Mouse (Mus musculus) intestine, postnatal 0 days (tissue): ENCODE data around the gene Cnfn. TPM values are rescaled to one million over a fixed set of nuclear protein-coding genes. Genes with fewer than 3 reads are reported as not detected.

Experiments used
- ATAC-seq: fragments of 200-750 bp; cut with Nextera tagmentation; 2 replicates; pipeline ENCODE4 v1.8.0; 2017; ENCODE audit warnings: mild to moderate bottlenecking, moderate TSS enrichment, moderate library complexity
- H3K27ac ChIP-seq: fragments of 300-500 bp; sonication (generic); 2 replicates; pipeline ENCODE4 v1.5.1; 2014; ENCODE audit warnings: mild to moderate bottlenecking, low read depth, low read length, moderate library complexity
- H3K27me3 ChIP-seq: fragments of 300-500 bp; sonication (generic); replicated peaks from 2 replicates; pipeline ENCODE4 v1.6.1; 2014; ENCODE audit warnings: low read length, mixed read lengths; ENCODE audit not compliant: control insufficient read depth, insufficient read depth
- H3K36me3 ChIP-seq: fragments of 300-500 bp; sonication (generic); 2 replicates; pipeline ENCODE4 v1.6.1; 2014; ENCODE audit warnings: mild to moderate bottlenecking, moderate library complexity; ENCODE audit not compliant: control insufficient read depth, insufficient read depth
- H3K4me1 ChIP-seq: fragments of 300-500 bp; sonication (generic); replicated peaks from 2 replicates; pipeline ENCODE4 v1.6.1; 2014; ENCODE audit warnings: antibody characterized with exemption, low read length, mixed read lengths; ENCODE audit not compliant: control insufficient read depth, insufficient read depth
- H3K4me2 ChIP-seq: fragments of 300-500 bp; sonication (generic); replicated peaks from 2 replicates; pipeline ENCODE4 v1.6.1; 2014; ENCODE audit warnings: low read depth, mild to moderate bottlenecking, moderate library complexity
- H3K4me3 ChIP-seq: fragments of 300-500 bp; sonication (generic); 2 replicates; pipeline ENCODE4 v1.5.1; 2014; ENCODE audit warnings: low read depth, low read length
- H3K9ac ChIP-seq: fragments of 300-500 bp; sonication (generic); 2 replicates; pipeline ENCODE4 v1.6.1; 2014; ENCODE audit warnings: mild to moderate bottlenecking, low read depth, low read length
- H3K9me3 ChIP-seq: fragments of 300-500 bp; sonication (generic); 2 replicates; pipeline ENCODE4 v1.6.1; 2016; ENCODE audit warnings: mixed run types; ENCODE audit not compliant: control insufficient read depth
- CTCF ChIP-seq: sonication (generic); IDR thresholded peaks from 2 replicates; pipeline ENCODE4 v1.5.1; 2016; ENCODE audit warnings: low read depth, mild to moderate bottlenecking, control low read depth, antibody characterized with exemption, moderate library complexity
- WGBS: fragments of 180-500 bp; shearing (Covaris S2); extraction: QIAGEN DNeasy Blood & Tissue Kit; methylation state at CpG from one replicate; pipeline ENCODE4 v1.1.7; 2014; 5-methylcytosine and 5-hydroxymethylcytosine counted together
- polyA plus RNA-seq: library from polyadenylated mRNA; unstranded; fragments of >200 nt; fragmentation: Nextera tagmentation; extraction: Ambion mirVana; gene quantifications from 2 replicates; pipeline ENCODE4 v1.2.1, GENCODE M21; 2015

The Cnfn gene
- polyA plus RNA-seq, 1 experiment from 2014 or later, result 0.33 TPM

GRCm38 (mm10) chr7:25391856-25392453 is 22.4 kb upstream of the Cnfn start:
- Histone ChIP-seq H3K9ac (no peak overlapping the region), H3K4me2 (no peak overlapping the region), H3K36me3 (peaks cover 18% of the 10 kb centered on the region), H3K27ac (0 out of 2 replicates have a peak overlapping the region, but pooled peaks have one; percentile 41), H3K9me3 (no peaks in the 10 kb centered on the region), H3K4me1 (peaks cover 21% of the 10 kb centered on the region), H3K4me3 (no peak overlapping the region), H3K27me3 (no peaks in the 10 kb centered on the region)
- WGBS, result 74% methylated on average over 2 of the region's 2 CpGs
- no peak for TF ChIP-seq CTCF
- no peak for ATAC-seq

GRCm38 (mm10) chr7:25390986-25391385 is 21.5 kb upstream of the Cnfn start:
- no peaks in the 10 kb centered on the region for H3K9me3 ChIP-seq
- 45% methylated on average over 2 of the region's 2 CpGs for whole genome bisulfite sequencing
- H3K4me1 ChIP-seq, result peaks cover 24% of the 10 kb centered on the region
- H3K4me2 ChIP-seq, result peak overlapping the region; percentile 41; the same call in 1 of the 2 replicates
- no peak for TF ChIP-seq CTCF
- H3K27ac ChIP-seq, result peak overlapping the region; percentile 51; the same call in 1 of the 2 replicates
- H3K27me3 ChIP-seq, result no peaks in the 10 kb centered on the region
- H3K36me3 ChIP-seq, result peaks cover 21% of the 10 kb centered on the region
- ATAC-seq, result no peak
- H3K4me3 ChIP-seq, result no peak overlapping the region
- H3K9ac ChIP-seq, result no peak overlapping the region

GRCm38 (mm10) chr7:25390054-25390770 is 20.7 kb upstream of the Cnfn start:
- no peak for TF ChIP-seq CTCF
- no peaks in the 10 kb centered on the region for H3K27me3 ChIP-seq
- H3K27ac ChIP-seq, result peak overlapping the region; percentile 51
- H3K4me3 ChIP-seq, result no peak overlapping the region
- no peak overlapping the region for H3K9ac ChIP-seq
- H3K9me3 ChIP-seq, result no peaks in the 10 kb centered on the region
- 50% methylated on average over 8 of the region's 8 CpGs for WGBS
- ATAC-seq, result peak; percentile 81
- peaks cover 24% of the 10 kb centered on the region for H3K4me1 ChIP-seq
- peak overlapping the region; percentile 41 for H3K4me2 ChIP-seq
- peaks cover 24% of the 10 kb centered on the region for H3K36me3 ChIP-seq

GRCm38 (mm10) chr7:25388916-25389315 is 19.4 kb upstream of the Cnfn start:
- WGBS, result 84% methylated on average over 7 of the region's 7 CpGs
- Histone ChIP-seq H3K27me3 (no peaks in the 10 kb centered on the region), H3K27ac (no peak overlapping the region), H3K4me3 (no peak overlapping the region), H3K36me3 (peaks cover 37% of the 10 kb centered on the region), H3K4me2 (no peak overlapping the region), H3K9ac (no peak overlapping the region), H3K4me1 (peaks cover 24% of the 10 kb centered on the region), H3K9me3 (no peaks in the 10 kb centered on the region)
- no peak for ATAC-seq
- TF ChIP-seq CTCF, result no peak

GRCm38 (mm10) chr7:25387811-25388440 is 18.4 kb upstream of the Cnfn start:
- H3K9ac ChIP-seq, result no peak overlapping the region
- peaks cover 24% of the 10 kb centered on the region for H3K4me1 ChIP-seq
- TF ChIP-seq CTCF, result no peak
- ATAC-seq, result no peak
- peaks cover 47% of the 10 kb centered on the region for H3K36me3 ChIP-seq
- no peak overlapping the region for H3K4me2 ChIP-seq
- H3K4me3 ChIP-seq, result no peak overlapping the region
- WGBS, result 95% methylated on average over 18 of the region's 18 CpGs
- H3K27ac ChIP-seq, result no peak overlapping the region
- no peaks in the 10 kb centered on the region for H3K27me3 ChIP-seq
- H3K9me3 ChIP-seq, result no peaks in the 10 kb centered on the region

GRCm38 (mm10) chr7:25385850-25386555 is 16.5 kb upstream of the Cnfn start:
- no peak for TF ChIP-seq CTCF
- Histone ChIP-seq H3K4me1 (peaks cover 22% of the 10 kb centered on the region), H3K4me2 (peak overlapping the region; percentile 27), H3K4me3 (no peak overlapping the region), H3K27ac (peak overlapping the region; percentile 82), H3K9ac (no peak overlapping the region), H3K9me3 (no peaks in the 10 kb centered on the region), H3K36me3 (peaks cover 52% of the 10 kb centered on the region), H3K27me3 (no peaks in the 10 kb centered on the region)
- ATAC-seq, result no peak
- WGBS, result 50% methylated on average over 12 of the region's 12 CpGs
